Mouse (Mus musculus): ENCODE data around the gene Lrrc4c. TPM values are rescaled to one million over a fixed set of nuclear protein-coding genes. Genes with fewer than 3 reads are reported as not detected.

Gene Lrrc4c
- polyA plus RNA-seq, 1 experiment from 2014 or later, result 0.09 TPM

DNA sequence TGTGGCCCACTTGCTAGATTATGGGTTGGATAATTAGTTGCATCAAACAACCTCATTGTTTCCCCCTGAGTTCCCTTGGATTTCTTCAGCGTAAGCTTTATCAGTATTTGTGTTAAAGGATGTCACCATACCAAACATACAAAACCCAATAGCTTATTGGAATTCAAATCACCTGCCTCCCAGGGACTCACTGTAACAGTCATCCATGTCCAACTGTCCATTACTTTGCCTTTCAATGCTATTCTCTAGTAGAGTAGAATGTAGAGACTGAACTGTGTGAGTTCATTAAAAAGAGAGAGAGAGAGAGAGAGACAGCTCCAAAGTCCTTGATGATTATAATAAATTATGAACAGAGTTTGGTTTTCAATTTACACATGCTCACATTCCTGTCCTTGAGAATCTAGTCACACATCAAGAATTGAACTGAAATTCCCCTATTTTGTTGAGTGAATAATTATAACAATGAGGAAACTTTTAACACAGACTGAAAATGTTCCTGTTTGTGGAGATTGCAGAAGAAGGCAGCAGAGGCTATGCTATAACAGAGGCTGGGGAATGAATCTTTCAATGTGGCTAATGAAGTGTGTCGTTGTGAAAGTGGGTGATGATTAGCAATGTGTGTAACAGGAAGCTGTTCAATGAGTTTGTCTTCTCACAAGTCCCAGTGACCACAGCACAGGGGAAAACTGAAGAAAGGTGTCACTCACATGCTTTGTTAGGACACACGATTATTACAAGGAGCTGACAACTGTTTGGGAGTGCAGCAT, 181.3 kb downstream of the Lrrc4c start:
- no peaks in the 10 kb centered on the region for H3K27me3 ChIP-seq (ENCODE audit: control insufficient read depth, insufficient read depth, low read depth, low read length)
- H3K27ac ChIP-seq (ENCODE audit: low read length), result no peak overlapping the region
- no peak overlapping the region for H3K4me3 ChIP-seq (ENCODE audit: low read depth, low read length)
- no peak for ATAC-seq (ENCODE audit: low read depth)
- no peak overlapping the region for H3K4me2 ChIP-seq (ENCODE audit: low read depth, low read length)
- no peak overlapping the region for H3K9ac ChIP-seq (ENCODE audit: low read depth, low read length)
- WGBS (ENCODE audit: insufficient replicate concordance), result 60% methylated on average over 3 of the region's 3 CpGs
- H3K4me1 ChIP-seq (ENCODE audit: control insufficient read depth, low read depth, low read length), result no peaks in the 10 kb centered on the region
- H3K9me3 ChIP-seq (replicated peaks; ENCODE audit: control insufficient read depth, low read length), result no peaks in the 10 kb centered on the region
- H3K36me3 ChIP-seq (ENCODE audit: control insufficient read depth, insufficient read depth), result no peaks in the 10 kb centered on the region

DNA sequence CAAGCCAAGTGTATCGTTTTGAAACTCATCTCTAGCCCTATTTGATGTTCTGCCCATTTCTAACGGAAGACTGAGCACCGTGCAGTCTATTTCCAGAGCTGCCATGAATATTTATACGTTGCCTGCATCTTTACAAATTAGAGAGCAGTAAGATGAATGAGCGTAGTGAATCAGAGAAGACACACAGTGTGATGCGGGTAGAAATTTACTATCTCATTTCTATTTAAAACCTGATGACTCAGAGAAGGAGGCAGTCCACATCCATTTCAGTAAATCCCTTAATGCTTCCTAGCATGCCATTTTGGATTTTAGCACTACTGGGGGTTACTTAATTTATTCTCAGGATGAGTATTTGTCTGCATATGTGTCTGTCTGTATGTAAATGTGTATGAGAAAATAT, 186.2 kb downstream of the Lrrc4c start:
- H3K9me3 ChIP-seq (replicated peaks; ENCODE audit: control insufficient read depth, low read length), result no peaks in the 10 kb centered on the region
- H3K4me3 ChIP-seq (ENCODE audit: low read depth, low read length), result no peak overlapping the region
- no peak overlapping the region for H3K27ac ChIP-seq (ENCODE audit: low read length)
- no peaks in the 10 kb centered on the region for H3K36me3 ChIP-seq (ENCODE audit: control insufficient read depth, insufficient read depth)
- no peak for ATAC-seq (ENCODE audit: low read depth)
- no peak overlapping the region for H3K9ac ChIP-seq (ENCODE audit: low read depth, low read length)
- H3K4me1 ChIP-seq (ENCODE audit: control insufficient read depth, low read depth, low read length), result no peaks in the 10 kb centered on the region
- WGBS (ENCODE audit: insufficient replicate concordance), result 58% methylated on average over 6 of the region's 6 CpGs
- H3K4me2 ChIP-seq (ENCODE audit: low read depth, low read length), result no peak overlapping the region
- H3K27me3 ChIP-seq (ENCODE audit: control insufficient read depth, insufficient read depth, low read depth, low read length), result no peaks in the 10 kb centered on the region

DNA sequence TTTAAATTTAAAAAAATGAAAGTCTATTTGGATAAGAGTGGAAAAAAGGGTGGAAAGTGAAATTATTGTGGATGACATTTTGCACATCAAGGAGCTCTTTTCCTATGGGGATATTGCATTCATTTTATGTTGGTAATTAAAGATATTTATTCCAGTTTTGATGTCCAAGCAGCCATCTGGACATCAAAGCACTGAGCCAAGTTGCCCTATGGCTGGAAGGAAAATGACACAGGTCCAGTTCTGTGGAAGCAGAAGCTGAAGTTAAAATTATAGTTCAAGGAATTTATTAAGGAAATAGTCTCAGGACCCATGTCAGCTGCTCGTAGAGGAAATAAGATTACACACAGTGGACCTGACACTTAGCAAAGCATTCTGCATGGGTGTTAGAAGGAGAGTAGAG, 187.7 kb downstream of the Lrrc4c start:
- Histone ChIP-seq H3K27ac (ENCODE audit: low read length) (no peak overlapping the region), H3K36me3 (ENCODE audit: control insufficient read depth, insufficient read depth) (no peaks in the 10 kb centered on the region), H3K4me1 (ENCODE audit: control insufficient read depth, low read depth, low read length) (no peaks in the 10 kb centered on the region), H3K9ac (ENCODE audit: low read depth, low read length) (no peak overlapping the region), H3K27me3 (ENCODE audit: control insufficient read depth, insufficient read depth, low read depth, low read length) (no peaks in the 10 kb centered on the region), H3K9me3 (replicated peaks; ENCODE audit: control insufficient read depth, low read length) (no peaks in the 10 kb centered on the region), H3K4me3 (ENCODE audit: low read depth, low read length) (no peak overlapping the region), H3K4me2 (ENCODE audit: low read depth, low read length) (no peak overlapping the region)
- WGBS (ENCODE audit: insufficient replicate concordance), result 48% methylated on average over 1 of the region's 1 CpGs
- ATAC-seq (ENCODE audit: low read depth), result no peak

GRCm38 (mm10) chr2:96508991-96509390, 191.0 kb downstream of the Lrrc4c start:
- no peaks in the 10 kb centered on the region for H3K36me3 ChIP-seq (ENCODE audit: control insufficient read depth, insufficient read depth)
- H3K9me3 ChIP-seq (replicated peaks; ENCODE audit: control insufficient read depth, low read length), result no peaks in the 10 kb centered on the region
- H3K9ac ChIP-seq (ENCODE audit: low read depth, low read length), result no peak overlapping the region
- H3K4me1 ChIP-seq (ENCODE audit: control insufficient read depth, low read depth, low read length), result no peaks in the 10 kb centered on the region
- no peaks in the 10 kb centered on the region for H3K27me3 ChIP-seq (ENCODE audit: control insufficient read depth, insufficient read depth, low read depth, low read length)
- ATAC-seq (ENCODE audit: low read depth), result no peak
- no peak overlapping the region for H3K27ac ChIP-seq (ENCODE audit: low read length)
- 40% methylated on average over 1 of the region's 1 CpGs for WGBS (ENCODE audit: insufficient replicate concordance)
- H3K4me2 ChIP-seq (ENCODE audit: low read depth, low read length), result no peak overlapping the region
- H3K4me3 ChIP-seq (ENCODE audit: low read depth, low read length), result no peak overlapping the region

DNA sequence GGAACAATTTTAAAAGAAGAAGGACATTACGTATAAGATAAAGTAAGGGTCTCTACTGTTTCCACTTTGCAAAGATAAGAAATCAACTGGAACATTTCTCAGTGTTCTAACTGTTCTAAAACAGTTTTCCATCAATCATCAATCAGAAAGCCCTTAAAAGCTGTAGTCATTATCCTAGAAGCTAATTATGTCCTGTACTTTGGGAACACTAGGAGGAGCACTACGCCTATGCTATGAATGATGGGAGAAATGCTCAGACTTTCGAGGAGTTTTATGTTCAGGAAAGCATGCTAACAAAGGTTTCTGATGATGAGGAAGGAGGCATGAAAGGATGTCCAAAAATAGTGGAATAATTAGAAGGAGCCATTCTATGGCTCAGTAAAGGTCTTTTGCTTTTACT, 219.5 kb downstream of the Lrrc4c start:
- no peak for ATAC-seq (ENCODE audit: low read depth)
- no peaks in the 10 kb centered on the region for H3K36me3 ChIP-seq (ENCODE audit: control insufficient read depth, insufficient read depth)
- WGBS (ENCODE audit: insufficient replicate concordance), result 55% methylated on average over 3 of the region's 3 CpGs

GRCm38 (mm10) chr2:96547171-96547570, 229.2 kb downstream of the Lrrc4c start:
- no peaks in the 10 kb centered on the region for H3K27me3 ChIP-seq (ENCODE audit: control insufficient read depth, insufficient read depth, low read depth, low read length)
- H3K9me3 ChIP-seq (replicated peaks; ENCODE audit: control insufficient read depth, low read length), result no peaks in the 10 kb centered on the region
- H3K4me1 ChIP-seq (ENCODE audit: control insufficient read depth, low read depth, low read length), result no peaks in the 10 kb centered on the region
- H3K4me2 ChIP-seq (ENCODE audit: low read depth, low read length), result no peak overlapping the region
- WGBS (ENCODE audit: insufficient replicate concordance), result 53% methylated on average over 1 of the region's 1 CpGs
- H3K9ac ChIP-seq (ENCODE audit: low read depth, low read length), result no peak overlapping the region
- no peak overlapping the region for H3K27ac ChIP-seq (ENCODE audit: low read length)
- no peaks in the 10 kb centered on the region for H3K36me3 ChIP-seq (ENCODE audit: control insufficient read depth, insufficient read depth)
- no peak overlapping the region for H3K4me3 ChIP-seq (ENCODE audit: low read depth, low read length)
- no peak for ATAC-seq (ENCODE audit: low read depth)

More for the DNA sequence above, 219.5 kb downstream of the Lrrc4c start:
- no peak overlapping the region for H3K9ac ChIP-seq (ENCODE audit: low read depth, low read length)
- H3K9me3 ChIP-seq (replicated peaks; ENCODE audit: control insufficient read depth, low read length), result no peaks in the 10 kb centered on the region
- H3K27ac ChIP-seq (ENCODE audit: low read length), result no peak overlapping the region
- no peak overlapping the region for H3K4me3 ChIP-seq (ENCODE audit: low read depth, low read length)
- H3K4me2 ChIP-seq (ENCODE audit: low read depth, low read length), result no peak overlapping the region
- no peaks in the 10 kb centered on the region for H3K27me3 ChIP-seq (ENCODE audit: control insufficient read depth, insufficient read depth, low read depth, low read length)
- H3K4me1 ChIP-seq (ENCODE audit: control insufficient read depth, low read depth, low read length), result no peaks in the 10 kb centered on the region

DNA sequence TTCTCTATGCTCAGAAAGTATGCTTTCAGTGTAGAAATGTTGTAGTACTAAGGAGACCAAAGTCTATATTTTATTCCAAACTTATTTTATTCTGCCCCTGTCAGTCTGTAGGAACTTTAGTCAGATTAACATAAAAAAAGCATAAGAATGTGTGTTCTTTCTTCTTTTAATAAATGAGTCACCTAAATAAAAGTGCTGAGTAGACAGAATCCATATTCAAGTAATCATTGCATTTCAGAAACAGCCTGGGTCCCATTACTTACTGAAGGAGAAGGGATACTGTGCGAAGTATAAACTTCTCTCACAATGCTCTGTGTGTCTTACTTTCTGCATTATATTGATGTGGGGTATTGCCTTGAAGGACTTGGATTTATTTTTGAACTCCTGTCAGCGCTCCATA, 255.8 kb downstream of the Lrrc4c start:
- no peak overlapping the region for H3K9ac ChIP-seq (ENCODE audit: low read depth, low read length)
- H3K27me3 ChIP-seq (ENCODE audit: control insufficient read depth, insufficient read depth, low read depth, low read length), result no peaks in the 10 kb centered on the region
- no peaks in the 10 kb centered on the region for H3K4me1 ChIP-seq (ENCODE audit: control insufficient read depth, low read depth, low read length)
- no peak for ATAC-seq (ENCODE audit: low read depth)
- no peaks in the 10 kb centered on the region for H3K36me3 ChIP-seq (ENCODE audit: control insufficient read depth, insufficient read depth)
- H3K9me3 ChIP-seq (replicated peaks; ENCODE audit: control insufficient read depth, low read length), result no peaks in the 10 kb centered on the region; the same call in 1 of the 2 replicates
- H3K4me3 ChIP-seq (ENCODE audit: low read depth, low read length), result no peak overlapping the region
- 70% methylated on average over 2 of the region's 2 CpGs for WGBS (ENCODE audit: insufficient replicate concordance)
- no peak overlapping the region for H3K27ac ChIP-seq (ENCODE audit: low read length)
- H3K4me2 ChIP-seq (ENCODE audit: low read depth, low read length), result no peak overlapping the region

GRCm38 (mm10) chr2:96577701-96578100, 259.7 kb downstream of the Lrrc4c start:
- Histone ChIP-seq H3K9me3 (replicated peaks; ENCODE audit: control insufficient read depth, low read length) (no peaks in the 10 kb centered on the region), H3K27me3 (ENCODE audit: control insufficient read depth, insufficient read depth, low read depth, low read length) (no peaks in the 10 kb centered on the region), H3K36me3 (ENCODE audit: control insufficient read depth, insufficient read depth) (no peaks in the 10 kb centered on the region), H3K4me1 (ENCODE audit: control insufficient read depth, low read depth, low read length) (no peaks in the 10 kb centered on the region), H3K27ac (ENCODE audit: low read length) (no peak overlapping the region), H3K9ac (ENCODE audit: low read depth, low read length) (no peak overlapping the region), H3K4me3 (ENCODE audit: low read depth, low read length) (no peak overlapping the region), H3K4me2 (ENCODE audit: low read depth, low read length) (no peak overlapping the region)
- 71% methylated on average over 8 of the region's 8 CpGs for WGBS (ENCODE audit: insufficient replicate concordance)
- ATAC-seq (ENCODE audit: low read depth), result no peak

DNA sequence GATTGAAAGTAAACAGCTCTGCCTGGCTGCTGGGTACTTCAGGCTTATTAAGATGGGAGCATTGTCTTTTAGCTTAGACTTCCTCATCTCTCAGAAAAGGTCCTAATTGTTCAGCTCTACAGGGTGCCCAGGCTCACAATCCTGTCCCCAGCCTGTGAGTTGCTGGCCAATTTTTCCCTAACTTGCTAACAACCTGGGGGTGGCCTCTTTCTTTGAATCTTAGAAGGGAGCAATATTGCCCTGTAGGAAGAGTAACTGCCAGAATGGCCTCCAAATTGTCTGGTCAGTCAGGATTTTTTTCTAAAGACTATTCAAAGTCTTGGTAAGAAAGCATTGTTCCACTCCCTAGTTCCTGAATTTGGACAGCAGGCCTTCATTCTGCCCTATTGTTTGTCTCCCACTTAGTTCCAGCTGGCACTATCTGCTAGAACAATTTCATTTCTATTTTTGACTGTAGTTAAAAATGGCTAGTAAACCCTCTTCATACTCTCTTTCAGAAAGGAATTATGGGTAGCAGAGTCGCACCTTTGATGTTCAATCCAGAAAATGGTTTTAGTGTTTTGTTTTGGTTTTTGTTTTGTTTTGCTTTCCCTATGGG, 262.3 kb downstream of the Lrrc4c start:
- 50% methylated on average over 1 of the region's 1 CpGs for WGBS (ENCODE audit: insufficient replicate concordance)
- Histone ChIP-seq H3K4me2 (ENCODE audit: low read depth, low read length) (no peak overlapping the region), H3K4me1 (ENCODE audit: control insufficient read depth, low read depth, low read length) (no peaks in the 10 kb centered on the region), H3K27ac (ENCODE audit: low read length) (no peak overlapping the region), H3K4me3 (ENCODE audit: low read depth, low read length) (no peak overlapping the region), H3K9me3 (replicated peaks; ENCODE audit: control insufficient read depth, low read length) (no peaks in the 10 kb centered on the region), H3K27me3 (ENCODE audit: control insufficient read depth, insufficient read depth, low read depth, low read length) (no peaks in the 10 kb centered on the region), H3K36me3 (ENCODE audit: control insufficient read depth, insufficient read depth) (no peaks in the 10 kb centered on the region), H3K9ac (ENCODE audit: low read depth, low read length) (no peak overlapping the region)
- ATAC-seq (ENCODE audit: low read depth), result no peak

Data from liver, embryonic 16.5 days (tissue).